Comparison of ENCODE assay signal across 17 mouse cellular contexts in genomic region chr6:143833182-143833558, GRCm38 (mm10).
DNase-seq lines count a peak whose midpoint lies in the region; ATAC-seq and TF ChIP-seq lines count a peak whose summit lies in the region.
"Had no signal": no experiment of that assay in that cellular context is flagged by ENCODE, and none has a peak within 500 bp of the region (broad histone marks: within the 10 kb centered on the region; RNA-seq: fewer than 3 reads in every experiment).

No protein-coding gene starts in this region.

- H3K27me3 ChIP-seq in liver, embryonic 14.5 days (ENCODE audit: control insufficient read depth, insufficient read depth, low read length), result no peaks in the 10 kb centered on the region
- H3K27me3 ChIP-seq: forebrain, embryonic 12.5 days; midbrain, embryonic 12.5 days had no signal

- H3K27ac ChIP-seq in liver, embryonic 14.5 days, result no peak overlapping the region
- H3K27ac ChIP-seq: embryonic facial prominence, embryonic 13.5 days; forebrain, embryonic 12.5 days; limb, embryonic 13.5 days; midbrain, embryonic 12.5 days had no signal

- peak overlapping the region; percentile 43 to 50 for H3K4me3 ChIP-seq in liver, embryonic 14.5 days (ENCODE audit: insufficient read depth in 1 of 2, low read depth in 2 of 2, low read length in 2 of 2)
- H3K4me3 ChIP-seq: embryonic facial prominence, embryonic 13.5 days; forebrain, embryonic 12.5 days; limb, embryonic 13.5 days; midbrain, embryonic 12.5 days; myocyte had no signal

- H3K9ac ChIP-seq in liver, embryonic 14.5 days (replicated peaks), result no peak overlapping the region
- H3K9ac ChIP-seq: embryonic facial prominence, embryonic 13.5 days; forebrain, embryonic 12.5 days; limb, embryonic 13.5 days; midbrain, embryonic 12.5 days had no signal

- TF ChIP-seq EP300 in liver, embryonic 14.5 days (IDR thresholded peaks at IDR 0.05; ENCODE audit: low read depth), result no peak

- 50% methylated on average over 23 of the region's 23 CpGs for WGBS in liver, embryonic 14.5 days (ENCODE audit: insufficient replicate concordance)

- peak; percentile 9 for DNase-seq in spleen, adult 12 weeks (ENCODE audit: low spot score)
- no peak for DNase-seq in spleen, postnatal 14 days (ENCODE audit: low spot score in 2 of 2)
- DNase-seq in liver, embryonic 14.5 days (ENCODE audit: low read depth in 3 of 3, low spot score in 3 of 3), result peak in 2 of 3 experiments; percentile 25 to 41
- peak; percentile 36 to 72 for DNase-seq in spleen, postnatal 4 days (ENCODE audit: low spot score in 2 of 2)
- no peak for DNase-seq in cerebellum, adult 11-12 months
- no peak for DNase-seq in right cerebral cortex, postnatal 25 days
- DNase-seq: adrenal gland, postnatal 14 days; cerebellum, postnatal 25 days; thymus, adult 2 months had no signal

- peak; percentile 83 for ATAC-seq in common myeloid progenitor, adult 5-6 weeks (replicated peaks; ENCODE audit: low read depth, poor library complexity, severe bottlenecking)
- ATAC-seq in liver, embryonic 14.5 days (ENCODE audit: insufficient read depth), result peak; percentile 80
- ATAC-seq: CD4-positive, CD25-positive, alpha-beta regulatory T cell, adult 4 months; lung, postnatal 0 days had no signal

- no peak for TF ChIP-seq CTCF in liver, embryonic 14.5 days (IDR thresholded peaks at IDR 0.05; ENCODE audit: low read depth)

- peak overlapping the region; percentile 62 for H3K4me2 ChIP-seq in liver, embryonic 14.5 days (ENCODE audit: low read depth)
- H3K4me2 ChIP-seq: embryonic facial prominence, embryonic 13.5 days; forebrain, embryonic 12.5 days; limb, embryonic 13.5 days; midbrain, embryonic 12.5 days had no signal

- no peaks in the 10 kb centered on the region for H3K9me3 ChIP-seq in liver, embryonic 14.5 days (ENCODE audit: control insufficient read depth, low read length)
- H3K9me3 ChIP-seq: embryonic facial prominence, embryonic 13.5 days; forebrain, embryonic 12.5 days; limb, embryonic 13.5 days; midbrain, embryonic 12.5 days had no signal

- H3K4me1 ChIP-seq in liver, embryonic 14.5 days (replicated peaks; ENCODE audit: control insufficient read depth in 2 of 2, insufficient read depth in 2 of 2, low read length in 1 of 2), result peaks cover 0 to 3% of the 10 kb centered on the region in 2 experiments; a peak in 2 of 4 replicates
- H3K4me1 ChIP-seq: forebrain, embryonic 12.5 days; midbrain, embryonic 12.5 days had no signal

- H3K36me3 ChIP-seq in liver, embryonic 14.5 days (replicated peaks; ENCODE audit: control insufficient read depth, insufficient read depth, low read depth), result no peaks in the 10 kb centered on the region

Comparison
In these comparisons a context has a peak if more than half of its experiments do, and no peak if none do; other contexts are left out.
1. DNase-seq: peak in spleen, adult 12 weeks (single experiment), liver, embryonic 14.5 days (2 of 3) and spleen, postnatal 4 days (2 of 2); none in spleen, postnatal 14 days (0 of 2), cerebellum, adult 11-12 months (single experiment) and right cerebral cortex, postnatal 25 days (single experiment).